Mouse (Mus musculus) cerebellum, adult 11-12 months (tissue): ENCODE measurements around the gene Ifnb1.
"Not testable (repeated sequence)": the region's sequence is repeated elsewhere in the genome, so short reads cannot be mapped to it uniquely, and the experiment has no call there.

Experiments
- DNase-seq: peaks from one replicate; pipeline ENCODE4 v3.0.0; 2022

The Ifnb1 gene

DNA sequence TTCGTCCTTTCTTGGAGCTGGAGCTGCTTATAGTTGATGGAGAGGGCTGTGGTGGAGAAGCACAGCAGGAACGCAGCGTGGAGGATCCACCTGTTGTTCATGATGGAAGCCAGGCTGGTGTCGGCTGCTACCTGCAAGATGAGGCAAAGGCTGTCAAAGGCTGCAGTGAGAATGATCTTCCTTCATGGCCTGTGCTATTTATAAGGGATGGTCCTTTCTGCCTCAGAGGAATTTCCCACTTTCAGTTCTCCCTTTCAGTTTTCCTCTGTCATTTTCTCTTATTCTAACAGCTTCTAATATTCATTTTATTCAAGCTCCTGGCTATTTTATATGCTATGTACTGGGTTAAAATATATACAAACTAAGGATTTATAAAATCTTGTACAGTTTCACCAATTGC is at the start of gene Ifnb1:
Gene Ifnb1 (minus strand): TSS at position 101 of the 400 bp plus-strand sequence.
- DNase-seq: no peak

DNA sequence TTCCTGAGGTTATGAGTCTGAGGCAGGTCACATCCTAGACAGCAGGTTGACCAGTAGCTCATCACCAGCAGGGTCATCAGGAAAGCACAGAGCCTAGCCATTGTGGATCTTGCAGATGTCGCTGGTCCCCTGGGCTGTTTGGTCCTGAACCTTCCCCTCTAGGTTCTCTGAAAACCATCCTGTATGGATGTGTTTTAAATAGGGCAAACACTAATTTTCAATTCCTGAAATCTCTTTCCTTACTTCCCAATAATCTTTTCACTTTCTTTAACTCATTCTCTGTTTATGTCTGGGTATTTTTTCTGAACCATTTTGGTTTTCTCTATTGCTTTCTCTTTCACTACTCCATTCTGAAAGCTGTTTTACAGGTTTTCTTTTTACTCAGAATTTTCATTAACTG is 49.1 kb upstream of the Ifnb1 start, which contains the start of gene Ifna14:
Gene Ifna14 (minus strand): TSS at position 101 of the 400 bp plus-strand sequence.
- DNase-seq: no peak

DNA sequence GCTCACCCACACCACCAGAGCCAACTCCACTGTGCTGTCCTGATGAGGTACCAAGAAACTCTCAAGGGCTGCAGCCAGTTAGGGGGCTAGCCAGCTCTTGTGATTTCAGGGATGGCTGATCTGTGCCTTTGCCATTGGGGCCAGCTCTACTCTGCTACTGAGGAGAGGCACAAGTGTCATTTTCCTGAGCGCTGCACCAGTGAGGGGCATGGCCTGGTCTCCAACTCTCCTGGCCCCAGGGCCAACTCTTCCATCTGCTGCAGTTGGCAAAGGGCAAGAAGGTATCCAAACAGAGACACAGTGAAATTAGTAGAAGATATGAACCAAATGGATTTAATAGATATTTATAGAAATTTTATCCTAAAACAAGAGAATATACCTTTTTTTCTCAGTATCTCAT is 39.2 kb upstream of the Ifnb1 start:
- DNase-seq: peak; percentile 72

GRCm38 (mm10) chr4:88558145-88558544 is 35.6 kb upstream of the Ifnb1 start, which contains the start of gene Ifna15:
Ifna15 (minus strand) TSS chr4:88558245.
- not testable (repeated sequence) for DNase-seq

- DNase-seq: peak; percentile 38
These were observed 27.8 kb upstream of the Ifnb1 start for GRCm38 (mm10) chr4:88550161-88550945.

DNA sequence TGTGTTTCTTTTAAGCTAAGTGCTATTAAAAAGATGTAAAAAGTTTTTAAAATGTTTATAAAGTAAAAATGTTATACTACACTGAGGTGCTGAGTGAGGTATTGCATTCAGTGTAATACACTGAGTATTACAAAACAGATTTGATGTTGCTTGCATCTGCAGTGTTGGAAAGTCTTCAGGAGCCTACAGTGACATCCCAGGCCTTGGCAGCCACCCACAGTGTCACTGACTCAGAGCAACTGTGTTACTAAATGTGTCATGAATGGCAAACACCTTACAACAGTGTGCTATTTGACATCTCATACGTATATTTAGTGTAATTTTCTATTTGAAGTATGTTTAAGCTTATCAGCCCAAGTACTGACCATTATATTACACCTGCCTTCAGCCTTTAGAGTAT is 25.4 kb upstream of the Ifnb1 start:
- peak; percentile 13 for DNase-seq

GRCm38 (mm10) chr4:88543649-88544234 is 21.2 kb upstream of the Ifnb1 start:
- DNase-seq: no peak

DNA sequence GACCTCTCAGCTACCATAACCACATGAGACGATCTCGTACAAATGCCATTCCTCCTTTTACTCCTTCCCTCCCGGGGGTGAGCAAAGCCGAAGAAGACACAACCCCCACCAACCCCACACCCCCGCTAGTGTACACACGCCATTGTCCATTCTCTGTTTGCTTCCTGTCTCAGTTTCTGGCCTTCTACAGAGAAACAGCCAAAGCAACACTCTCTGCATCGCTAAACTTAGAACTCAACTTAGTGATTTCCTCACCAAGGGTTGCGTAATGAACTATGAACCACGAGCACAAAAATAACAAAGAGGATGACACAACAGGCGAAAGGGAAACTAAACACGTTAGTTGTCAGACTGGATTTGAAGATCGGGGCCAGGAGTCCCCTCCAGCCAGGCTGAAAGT is 14.8 kb upstream of the Ifnb1 start:
- DNase-seq: no peak

GRCm38 (mm10) chr4:88536640-88537039 is 14.1 kb upstream of the Ifnb1 start:
- no peak for DNase-seq

GRCm38 (mm10) chr4:88535742-88536141 is 13.2 kb upstream of the Ifnb1 start:
- no peak for DNase-seq

GRCm38 (mm10) chr4:88534903-88535302 is 12.3 kb upstream of the Ifnb1 start:
- no peak for DNase-seq

DNA sequence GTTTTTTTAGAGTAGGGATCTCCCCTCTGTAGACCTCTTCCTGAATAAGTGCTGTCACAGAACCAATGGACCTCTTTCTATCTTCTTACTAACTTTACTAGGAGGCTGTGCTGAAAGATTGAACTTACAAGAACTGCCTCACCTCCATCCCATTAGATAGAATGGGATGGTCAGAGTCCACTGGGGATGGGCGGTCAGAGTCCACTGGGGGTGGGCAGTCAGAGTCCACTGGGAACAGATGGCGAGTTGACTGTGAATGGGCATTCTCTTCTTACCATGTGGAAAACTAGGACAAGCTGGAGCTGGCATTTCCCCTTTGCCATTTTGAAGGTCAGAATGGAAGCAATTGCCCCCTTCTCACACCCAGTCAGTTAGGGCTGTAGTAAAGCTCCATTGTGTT is 10.9 kb upstream of the Ifnb1 start:
- DNase-seq: no peak

- DNase-seq: no peak
These were observed 8.3 kb upstream of the Ifnb1 start for GRCm38 (mm10) chr4:88530892-88531291.

- no peak for DNase-seq
These were observed 7.7 kb upstream of the Ifnb1 start for GRCm38 (mm10) chr4:88530271-88530670.

- no peak for DNase-seq
These were observed 3.9 kb upstream of the Ifnb1 start for GRCm38 (mm10) chr4:88526379-88527049.

DNA sequence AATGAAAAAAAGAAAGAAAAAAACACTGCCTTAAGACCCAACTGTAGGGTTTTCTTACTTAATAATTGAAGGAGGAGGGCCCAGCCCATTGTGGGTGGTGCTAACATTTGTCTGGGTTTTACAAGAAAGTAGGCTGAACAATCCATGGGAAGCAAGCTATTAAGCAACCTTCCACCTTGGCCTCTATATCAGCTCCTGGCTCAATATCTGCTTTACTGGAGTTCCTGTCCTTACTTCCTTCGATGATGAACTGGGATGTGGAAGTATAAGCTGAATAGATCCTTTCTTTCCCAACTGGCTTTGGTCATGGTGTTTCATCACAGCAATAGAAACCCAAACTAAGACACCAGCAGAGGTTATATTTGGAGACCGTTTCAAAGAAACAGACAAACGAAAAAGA is 2.8 kb upstream of the Ifnb1 start:
- no peak for DNase-seq

GRCm38 (mm10) chr4:88523241-88523640 is 667 bp upstream of the Ifnb1 start:
- DNase-seq: no peak

DNA sequence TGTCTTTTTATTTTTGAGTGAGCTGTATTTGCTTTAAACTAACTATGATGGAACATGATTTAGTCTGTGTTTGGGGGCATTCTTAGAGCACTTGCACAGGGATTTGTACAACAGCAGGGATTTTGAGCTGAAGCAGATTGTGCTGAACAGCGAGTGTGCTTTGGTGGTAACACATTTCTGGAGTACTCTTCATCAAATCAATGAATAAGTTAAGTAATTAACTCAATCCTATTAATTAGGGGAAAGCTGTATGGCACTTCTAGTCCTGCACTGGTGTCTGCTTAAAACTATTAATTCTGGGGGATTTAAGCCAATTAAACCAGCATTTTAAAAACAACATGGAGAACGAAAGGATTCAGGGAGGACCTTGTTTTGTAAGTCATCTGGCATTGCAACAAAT is 4.6 kb downstream of the Ifnb1 start:
- DNase-seq: no peak

DNA sequence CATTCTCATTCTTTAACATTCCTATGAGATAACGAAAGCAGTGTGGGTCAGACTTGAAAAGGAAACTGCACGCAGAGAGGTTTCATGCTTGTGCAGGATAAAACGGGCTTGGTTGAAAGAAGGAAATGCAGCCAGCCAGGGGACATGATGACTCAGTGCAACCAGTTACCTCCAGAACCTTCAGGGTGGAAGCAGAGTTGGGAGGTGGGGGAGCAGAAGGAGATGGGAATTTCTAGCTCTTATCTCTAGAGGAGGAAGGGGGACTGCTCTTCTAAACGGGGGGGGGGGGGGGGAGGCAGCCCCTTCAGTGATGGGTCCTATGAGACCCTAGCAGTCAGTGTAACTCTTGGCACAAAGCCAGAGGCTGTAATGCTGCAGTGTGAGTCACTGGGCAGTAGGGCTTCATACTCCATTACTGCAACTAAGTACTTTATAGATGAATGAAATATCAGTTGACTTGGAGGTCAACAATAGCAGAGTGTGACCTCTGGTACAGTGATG is 6.8 kb downstream of the Ifnb1 start:
- DNase-seq: no peak

DNA sequence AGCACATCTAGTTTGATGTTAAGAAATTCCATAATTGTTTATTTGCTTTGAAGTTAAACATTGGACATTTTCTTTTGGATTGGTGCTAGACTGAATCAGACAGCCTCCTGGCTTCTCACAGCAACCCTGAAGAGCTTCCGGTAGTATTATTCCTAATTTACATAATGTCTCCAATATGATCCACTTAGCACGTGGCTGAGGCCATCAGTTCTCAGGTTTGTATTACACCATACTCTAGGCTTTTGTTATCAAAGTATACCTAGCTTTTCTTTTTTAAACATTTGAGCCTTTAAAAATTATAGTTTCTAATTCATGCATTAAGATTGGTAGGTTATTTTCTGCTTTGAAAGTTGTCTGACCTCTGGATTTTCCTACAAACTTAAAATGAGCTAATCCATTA is 7.3 kb downstream of the Ifnb1 start:
- no peak for DNase-seq

- DNase-seq: no peak
These were observed 8.2 kb downstream of the Ifnb1 start for GRCm38 (mm10) chr4:88514403-88514802.

DNA sequence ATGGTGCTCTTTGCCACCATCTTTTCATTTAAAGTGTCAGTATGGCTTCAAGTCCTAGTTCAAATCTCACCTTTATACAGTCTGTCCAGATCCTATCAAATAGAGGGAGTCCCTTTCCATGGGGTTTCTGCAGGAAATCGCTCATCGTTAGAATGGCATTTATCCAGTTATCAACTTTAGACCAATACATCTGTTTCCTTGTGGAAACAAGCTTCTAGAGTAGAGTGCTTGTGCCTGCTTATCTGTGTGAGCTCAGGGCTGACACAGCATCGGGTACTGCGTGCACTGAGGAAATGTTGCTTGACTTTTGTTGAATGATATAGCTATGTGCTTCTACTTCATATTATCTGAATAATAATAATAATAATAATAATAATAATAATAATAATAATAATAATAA is 8.8 kb downstream of the Ifnb1 start:
- DNase-seq: no peak

- no peak for DNase-seq
These were observed 18.8 kb downstream of the Ifnb1 start for GRCm38 (mm10) chr4:88503753-88504152.

- no peak for DNase-seq
These were observed 21.3 kb downstream of the Ifnb1 start for GRCm38 (mm10) chr4:88501247-88501646.
